Mouse (Mus musculus) kidney, adult 2 months (tissue): ENCODE data around the gene Gnao1. TPM values are rescaled to one million over a fixed set of nuclear protein-coding genes. Genes with fewer than 3 reads are reported as not detected.
A peak's percentile ranks its signal among the peaks of the same experiment; 100 is the strongest.

ENCODE experiments used
- DNase-seq: peaks from one replicate; pipeline ENCODE4 v3.0.0; 2021
- H3K27ac ChIP-seq: fragments of 200-500 bp; 2 replicates; pipeline ENCODE4 v1.5.1; 2012; ENCODE audit warnings: low read depth, low read length, control low read depth, inconsistent platforms; ENCODE audit not compliant: insufficient read depth
- H3K27me3 ChIP-seq: fragments of 200-500 bp; replicated peaks from 2 replicates; pipeline ENCODE4 v1.6.1; 2012; ENCODE audit warnings: mild to moderate bottlenecking, moderate library complexity, low read length, inconsistent platforms; ENCODE audit not compliant: control insufficient read depth, insufficient read depth
- H3K36me3 ChIP-seq: fragments of 200-500 bp; 2 replicates; pipeline ENCODE4 v1.6.1; 2012; ENCODE audit warnings: mild to moderate bottlenecking, moderate library complexity, low read length, inconsistent platforms; ENCODE audit not compliant: control insufficient read depth, insufficient read depth
- H3K4me1 ChIP-seq: fragments of 200-500 bp; 2 replicates; pipeline ENCODE4 v1.6.1; 2011; ENCODE audit warnings: low read length; ENCODE audit not compliant: control insufficient read depth, insufficient read depth
- H3K4me3 ChIP-seq: fragments of 200-500 bp; 2 replicates; pipeline ENCODE4 v1.5.1; 2011; ENCODE audit warnings: mild to moderate bottlenecking, low read depth, low read length, control low read depth; ENCODE audit not compliant: insufficient read depth
- CTCF ChIP-seq: fragments of 200-500 bp; conservative IDR thresholded peaks from 2 replicates; pipeline ENCODE4 v1.5.1; 2011; ENCODE audit warnings: low read depth, mild to moderate bottlenecking, control low read depth, low read length, moderate library complexity, mixed read lengths; ENCODE audit not compliant: insufficient read depth, insufficient read length
- POLR2A ChIP-seq: fragments of 200-500 bp; IDR thresholded peaks from one replicate; pipeline ENCODE4 v1.6.1; 2011; ENCODE audit warnings: low read depth, low read length, control low read depth
- WGBS: fragments of 180-500 bp; shearing (Covaris S2); methylation state at CpG from one replicate; pipeline ENCODE4 v1.1.7; 2018; 5-methylcytosine and 5-hydroxymethylcytosine counted together
- polyA plus RNA-seq: library from polyadenylated mRNA; depleted of rRNA; stranded (reverse); fragments of >200 nt; gene quantifications from 2 replicates; pipeline ENCODE4 v1.2.3, GENCODE M21; 2012

Gnao1 gene
- polyA plus RNA-seq, 1 experiment = 4.6 TPM

- 10% methylated on average over 35 of the region's 35 CpGs for WGBS
- Histone ChIP-seq H3K36me3 (no peaks in the 10 kb centered on the region), H3K4me3 (0 out of 2 replicates have a peak overlapping the region, but pooled peaks have one; percentile 3), H3K27me3 (peaks cover 3% of the 10 kb centered on the region; the same call in 1 of the 2 replicates), H3K4me1 (no peaks in the 10 kb centered on the region), H3K27ac (no peak overlapping the region)
- DNase-seq = no peak
- no peak for TF ChIP-seq CTCF
- no peak for TF ChIP-seq POLR2A
These were observed 3.0 kb downstream of the Gnao1 start for GRCm38 (mm10) chr8:93812566-93813404.

GRCm38 (mm10) chr8:93813405-93813761 lies 3.6 kb downstream of the Gnao1 start:
- peak; percentile 76 for DNase-seq
- TF ChIP-seq POLR2A (no peak), CTCF (no peak)
- Histone ChIP-seq H3K27ac (no peak overlapping the region), H3K36me3 (no peaks in the 10 kb centered on the region), H3K27me3 (peaks cover 3% of the 10 kb centered on the region; the same call in 1 of the 2 replicates), H3K4me1 (no peaks in the 10 kb centered on the region), H3K4me3 (0 out of 2 replicates have a peak overlapping the region, but pooled peaks have one; percentile 3)
- 1% methylated on average over 26 of the region's 26 CpGs for whole genome bisulfite sequencing

- Histone ChIP-seq H3K36me3 (no peaks in the 10 kb centered on the region), H3K4me3 (no peak overlapping the region), H3K4me1 (no peaks in the 10 kb centered on the region), H3K27ac (no peak overlapping the region), H3K27me3 (peaks cover 3% of the 10 kb centered on the region; the same call in 1 of the 2 replicates)
- WGBS = 60% methylated on average over 6 of the region's 6 CpGs
- no peak for DNase-seq
- TF ChIP-seq CTCF (no peak), POLR2A (no peak)
These were observed 4.5 kb downstream of the Gnao1 start for GRCm38 (mm10) chr8:93814266-93814665.

GRCm38 (mm10) chr8:93816226-93816625 lies 6.5 kb downstream of the Gnao1 start:
- WGBS = 73% methylated on average over 6 of the region's 6 CpGs
- TF ChIP-seq POLR2A (no peak), CTCF (no peak)
- no peak for DNase-seq
- Histone ChIP-seq H3K27me3 (no peaks in the 10 kb centered on the region), H3K4me3 (no peak overlapping the region), H3K36me3 (no peaks in the 10 kb centered on the region), H3K27ac (no peak overlapping the region), H3K4me1 (no peaks in the 10 kb centered on the region)

GRCm38 (mm10) chr8:93817366-93817765 lies 7.6 kb downstream of the Gnao1 start:
- TF ChIP-seq POLR2A (no peak), CTCF (no peak)
- 90% methylated on average over 1 of the region's 1 CpGs for WGBS
- Histone ChIP-seq H3K27ac (no peak overlapping the region), H3K4me1 (no peaks in the 10 kb centered on the region), H3K27me3 (no peaks in the 10 kb centered on the region), H3K36me3 (no peaks in the 10 kb centered on the region), H3K4me3 (no peak overlapping the region)
- no peak for DNase-seq

GRCm38 (mm10) chr8:93819929-93820328 lies 10.2 kb downstream of the Gnao1 start:
- Histone ChIP-seq H3K4me1 (no peaks in the 10 kb centered on the region), H3K36me3 (no peaks in the 10 kb centered on the region), H3K4me3 (no peak overlapping the region), H3K27ac (no peak overlapping the region), H3K27me3 (no peaks in the 10 kb centered on the region)
- 80% methylated on average over 4 of the region's 4 CpGs for WGBS
- TF ChIP-seq POLR2A = no peak
- no peak for DNase-seq

GRCm38 (mm10) chr8:93821327-93821726 lies 11.6 kb downstream of the Gnao1 start:
- DNase-seq = no peak
- WGBS = 86% methylated on average over 7 of the region's 7 CpGs
- no peaks in the 10 kb centered on the region for H3K27me3 ChIP-seq
- no peaks in the 10 kb centered on the region for H3K36me3 ChIP-seq
- TF ChIP-seq CTCF = no peak
- TF ChIP-seq POLR2A = no peak
- no peak overlapping the region for H3K27ac ChIP-seq
- no peaks in the 10 kb centered on the region for H3K4me1 ChIP-seq
- no peak overlapping the region for H3K4me3 ChIP-seq

GRCm38 (mm10) chr8:93825317-93825716 lies 15.6 kb downstream of the Gnao1 start:
- Histone ChIP-seq H3K4me3 (no peak overlapping the region), H3K27ac (no peak overlapping the region), H3K36me3 (no peaks in the 10 kb centered on the region), H3K4me1 (no peaks in the 10 kb centered on the region), H3K27me3 (no peaks in the 10 kb centered on the region)
- no peak for DNase-seq
- TF ChIP-seq POLR2A (no peak), CTCF (no peak)
- WGBS = 35% methylated on average over 4 of the region's 4 CpGs
